Mouse (Mus musculus) forebrain, postnatal 0 days (tissue): Measurements from ENCODE around the gene Mpl. TPM values are rescaled to one million over a fixed set of nuclear protein-coding genes. Genes with fewer than 3 reads are reported as not detected.

Source experiments
- ATAC-seq: fragments of 200-750 bp; cut with Nextera tagmentation; 2 replicates; pipeline ENCODE4 v1.8.0; 2017; ENCODE audit warnings: mild to moderate bottlenecking, moderate library complexity
- DNase-seq: peaks from one replicate; pipeline ENCODE4 v3.0.0-alpha.2; 2015
- H3K27ac ChIP-seq: fragments of 300-500 bp; sonication (generic); 2 replicates; pipeline ENCODE4 v1.5.1; 2014; ENCODE audit warnings: low read depth, mild to moderate bottlenecking, antibody characterized with exemption, low read length, moderate library complexity, mixed read lengths
- H3K27me3 ChIP-seq: fragments of 300-500 bp; sonication (generic); 2 replicates; pipeline ENCODE4 v1.6.1; 2014; ENCODE audit warnings: mild to moderate bottlenecking, low read length, mixed read lengths; ENCODE audit not compliant: insufficient read depth
- H3K36me3 ChIP-seq: fragments of 300-500 bp; sonication (generic); 2 replicates; pipeline ENCODE4 v1.6.1; 2014; ENCODE audit warnings: mild to moderate bottlenecking, moderate library complexity; ENCODE audit not compliant: insufficient read depth
- H3K4me1 ChIP-seq: fragments of 300-500 bp; sonication (generic); 2 replicates; pipeline ENCODE4 v1.6.1; 2014; ENCODE audit warnings: antibody characterized with exemption; ENCODE audit not compliant: insufficient read depth
- H3K4me2 ChIP-seq: fragments of 300-500 bp; sonication (generic); 2 replicates; pipeline ENCODE4 v1.6.1; 2014; ENCODE audit warnings: low read depth, mild to moderate bottlenecking, moderate library complexity
- H3K4me3 ChIP-seq: fragments of 300-500 bp; sonication (generic); 2 replicates; pipeline ENCODE4 v1.5.1; 2014; ENCODE audit warnings: low read depth, low read length, mixed read lengths
- H3K9ac ChIP-seq: fragments of 300-500 bp; sonication (generic); 2 replicates; pipeline ENCODE4 v1.6.1; 2014; ENCODE audit warnings: mild to moderate bottlenecking
- H3K9me3 ChIP-seq: fragments of 300-500 bp; sonication (generic); 2 replicates; pipeline ENCODE4 v1.6.1; 2016; ENCODE audit warnings: low read length
- CTCF ChIP-seq: sonication (generic); IDR thresholded peaks from 2 replicates; pipeline ENCODE4 v1.5.1; 2016; ENCODE audit warnings: antibody characterized with exemption, control low read depth, low read depth
- WGBS: fragments of 180-500 bp; shearing (Covaris S2); extraction: QIAGEN DNeasy Blood & Tissue Kit; methylation state at CpG from one replicate; pipeline ENCODE4 v1.1.7; 2014; 5-methylcytosine and 5-hydroxymethylcytosine counted together
- polyA plus RNA-seq: library from polyadenylated mRNA; unstranded; fragments of >200 nt; fragmentation: Nextera tagmentation; extraction: Ambion mirVana; gene quantifications from 2 replicates; pipeline ENCODE4 v1.2.1, GENCODE M21; 2015
- total RNA-seq: library from RNA; depleted of rRNA; stranded (reverse); fragments of >200 nt; gene quantifications from 2 replicates; pipeline ENCODE4 v1.2.3, GENCODE M21; 2014; rRNA removed

The Mpl gene
- total RNA-seq = not detected in 2 replicates
- 0.10 TPM in 1 of 2 replicates, not detected in the other for polyA plus RNA-seq

GRCm38 (mm10) chr4:118457345-118457975 lies at the start of gene Mpl:
TSS of gene Mpl (minus strand) at chr4:118457513.
- Histone ChIP-seq H3K9me3 (no peaks in the 10 kb centered on the region), H3K27ac (no peak within 1 kb of the TSS), H3K4me2 (no peak within 1 kb of the TSS), H3K4me3 (no peak within 1 kb of the TSS), H3K36me3 (no peaks in the 10 kb centered on the region), H3K9ac (no peak within 1 kb of the TSS), H3K4me1 (no peaks in the 10 kb centered on the region), H3K27me3 (no peaks in the 10 kb centered on the region)
- WGBS = 75% methylated on average over 9 of the region's 9 CpGs
- no peak for DNase-seq
- no peak for TF ChIP-seq CTCF
- ATAC-seq = no peak

DNA sequence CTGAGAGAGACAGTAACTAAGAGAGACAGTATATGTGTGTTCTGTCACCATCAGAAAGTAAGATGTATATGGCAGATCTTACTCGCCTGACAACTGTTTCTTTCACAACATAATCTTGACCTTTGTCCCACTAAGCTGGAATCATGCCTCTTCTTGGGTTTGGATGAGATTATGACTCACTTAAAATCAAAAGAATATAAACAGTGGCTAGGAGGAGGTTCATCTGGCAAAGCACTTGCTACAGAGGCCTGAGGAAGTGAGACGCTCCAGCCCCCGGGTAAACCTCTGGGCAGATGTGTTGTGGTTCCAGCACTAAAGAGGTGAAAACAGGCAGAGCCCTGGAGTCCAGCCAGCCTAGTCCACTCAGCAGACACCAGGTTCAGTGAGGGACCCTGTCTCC lies 48.2 kb upstream of the Mpl start:
- no peak for ATAC-seq
- H3K4me2 ChIP-seq = no peak overlapping the region
- H3K4me3 ChIP-seq = no peak overlapping the region
- DNase-seq = no peak
- 76% methylated on average over 3 of the region's 3 CpGs for WGBS
- no peaks in the 10 kb centered on the region for H3K36me3 ChIP-seq
- no peaks in the 10 kb centered on the region for H3K9me3 ChIP-seq
- H3K27me3 ChIP-seq = no peaks in the 10 kb centered on the region
- H3K4me1 ChIP-seq = no peaks in the 10 kb centered on the region
- no peak overlapping the region for H3K9ac ChIP-seq
- no peak overlapping the region for H3K27ac ChIP-seq
- TF ChIP-seq CTCF = no peak

- Histone ChIP-seq H3K36me3 (no peaks in the 10 kb centered on the region), H3K27me3 (no peaks in the 10 kb centered on the region), H3K4me1 (no peaks in the 10 kb centered on the region), H3K9ac (no peak overlapping the region), H3K27ac (no peak overlapping the region), H3K4me3 (no peak overlapping the region), H3K4me2 (no peak overlapping the region), H3K9me3 (no peaks in the 10 kb centered on the region)
- ATAC-seq (no peak), DNase-seq (no peak)
- WGBS = 72% methylated on average over 9 of the region's 9 CpGs
- no peak for TF ChIP-seq CTCF
Observed at GRCm38 (mm10) chr4:118500792-118501191, 43.5 kb upstream of the Mpl start.

DNA sequence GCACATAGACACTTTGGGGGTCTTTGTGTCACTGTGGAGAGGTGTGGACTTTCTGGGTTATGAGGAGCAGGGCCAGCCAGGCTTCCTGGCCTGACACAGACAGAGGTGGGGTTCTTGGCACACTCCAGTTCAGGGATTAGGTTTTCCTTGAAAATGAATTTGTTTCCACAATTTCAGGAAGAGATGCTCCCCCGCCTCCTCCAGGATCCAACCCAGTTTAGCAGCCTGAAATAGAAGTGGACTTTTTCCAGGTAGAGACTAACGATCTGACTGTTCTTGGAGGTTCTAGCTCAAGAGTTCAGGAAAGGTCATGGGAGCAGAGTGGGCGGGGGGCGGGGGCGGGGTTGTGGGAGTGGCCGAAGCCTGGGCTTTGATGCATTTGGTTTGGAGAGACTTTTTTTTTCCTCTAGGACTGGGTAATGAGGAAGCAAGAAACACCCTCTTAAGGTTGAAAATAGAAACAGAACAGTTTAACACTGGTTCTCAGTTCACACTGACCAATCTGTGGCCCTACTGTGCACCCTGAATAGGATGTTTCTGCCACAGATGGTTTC lies 42.9 kb upstream of the Mpl start:
- Histone ChIP-seq H3K9me3 (no peaks in the 10 kb centered on the region), H3K36me3 (no peaks in the 10 kb centered on the region), H3K9ac (no peak overlapping the region), H3K4me2 (no peak overlapping the region), H3K27me3 (no peaks in the 10 kb centered on the region), H3K4me1 (no peaks in the 10 kb centered on the region), H3K4me3 (no peak overlapping the region), H3K27ac (no peak overlapping the region)
- DNase-seq (no peak), ATAC-seq (no peak)
- no peak for TF ChIP-seq CTCF
- 67% methylated on average over 6 of the region's 6 CpGs for WGBS

DNA sequence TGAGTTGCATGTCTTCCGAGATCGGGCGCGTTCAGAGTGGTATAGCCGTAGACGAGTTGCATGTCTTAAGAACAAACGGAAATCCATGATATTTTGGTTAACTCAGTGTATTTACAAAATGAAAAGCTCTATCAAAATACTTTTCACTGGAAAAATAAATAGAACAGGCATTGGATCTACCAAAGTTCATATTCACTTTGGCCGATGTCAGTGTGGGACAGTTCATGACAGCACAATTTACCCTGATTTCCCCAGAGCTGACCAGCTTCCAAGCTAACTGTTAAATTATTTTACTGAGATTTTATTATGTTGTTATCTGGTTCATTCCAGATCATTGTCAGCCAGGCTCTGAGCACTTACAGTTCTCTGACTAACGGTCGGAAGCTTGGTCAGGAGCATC lies 33.1 kb upstream of the Mpl start:
- DNase-seq = no peak
- no peaks in the 10 kb centered on the region for H3K27me3 ChIP-seq

DNA sequence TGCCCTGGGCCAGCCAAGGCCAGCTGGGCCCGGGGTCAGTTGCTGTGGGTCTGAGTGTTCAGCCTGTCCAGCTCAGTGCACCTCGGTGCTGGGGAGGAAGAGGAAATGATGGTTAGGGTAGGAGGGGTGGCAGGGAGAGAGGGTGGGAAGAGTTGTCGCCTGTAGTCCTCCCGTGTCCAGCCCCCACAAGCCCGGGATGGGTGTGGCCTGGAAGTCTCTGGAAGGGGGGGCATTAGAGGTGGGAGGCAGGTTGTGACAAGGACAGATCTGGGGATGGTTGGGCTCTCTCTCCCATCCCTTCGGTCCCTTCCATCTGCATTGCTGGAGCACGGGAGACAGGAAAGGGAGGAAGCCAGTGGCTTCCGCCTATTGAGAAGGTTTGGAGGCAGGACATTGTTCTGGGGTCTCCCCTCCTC lies 32.4 kb upstream of the Mpl start, which contains the start of gene Tie1:
Gene Tie1, minus strand, starts transcription at position 345 of the 416 bp plus-strand sequence.
- ATAC-seq = no peak
- no peak for DNase-seq

More for the DNA sequence above, 33.1 kb upstream of the Mpl start:
- WGBS = 90% methylated on average over 10 of the region's 10 CpGs
- TF ChIP-seq CTCF = no peak
- Histone ChIP-seq H3K4me1 (no peaks in the 10 kb centered on the region), H3K9me3 (no peaks in the 10 kb centered on the region), H3K9ac (no peak overlapping the region), H3K4me3 (no peak overlapping the region), H3K27ac (no peak overlapping the region), H3K36me3 (no peaks in the 10 kb centered on the region), H3K4me2 (no peak overlapping the region)
- no peak for ATAC-seq

DNA sequence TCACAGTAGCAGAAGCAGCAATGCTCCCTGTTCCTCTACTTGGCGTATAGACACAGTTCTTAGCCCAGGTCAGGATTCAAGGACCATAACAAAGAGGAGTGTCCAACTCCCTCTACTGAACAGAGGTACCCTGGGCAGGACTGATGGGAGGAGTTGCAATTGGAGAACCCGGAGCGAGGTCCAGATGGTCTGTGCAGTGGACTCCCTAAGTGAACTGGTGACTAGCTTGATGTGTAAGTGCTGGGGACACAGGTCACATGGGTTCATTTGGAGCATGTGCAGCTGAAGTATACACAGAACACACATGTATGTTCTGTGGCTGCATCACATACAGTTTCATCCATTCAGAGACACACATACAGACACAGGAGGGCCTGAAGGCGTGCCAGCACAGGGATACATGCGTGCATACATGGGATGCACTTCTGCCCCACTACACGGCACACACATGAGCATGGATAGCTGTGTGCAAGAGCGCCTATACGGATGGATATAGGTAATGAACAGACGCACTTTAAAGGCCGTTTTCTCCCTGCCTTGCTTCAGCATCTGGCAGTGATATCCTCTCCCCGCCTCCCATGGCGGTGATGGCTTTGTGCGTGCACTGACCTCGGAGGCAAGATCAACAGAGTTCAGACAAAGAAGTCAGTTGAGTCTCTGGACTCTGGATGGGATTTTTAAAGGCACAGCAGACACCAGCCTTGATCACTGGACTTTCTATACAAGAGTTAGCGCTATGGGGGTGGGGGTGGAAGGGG lies 19.6 kb upstream of the Mpl start:
- no peak overlapping the region for H3K4me3 ChIP-seq
- no peaks in the 10 kb centered on the region for H3K4me1 ChIP-seq
- no peak overlapping the region for H3K4me2 ChIP-seq
- TF ChIP-seq CTCF = no peak
- 53% methylated on average over 15 of the region's 15 CpGs for WGBS
- ATAC-seq = no peak
- H3K9me3 ChIP-seq = no peaks in the 10 kb centered on the region
- no peaks in the 10 kb centered on the region for H3K27me3 ChIP-seq
- H3K27ac ChIP-seq = no peak overlapping the region
- no peaks in the 10 kb centered on the region for H3K36me3 ChIP-seq
- H3K9ac ChIP-seq = no peak overlapping the region
- no peak for DNase-seq

More for the DNA sequence above, 32.4 kb upstream of the Mpl start, which contains the start of gene Tie1:
- Histone ChIP-seq H3K9me3 (no peaks in the 10 kb centered on the region), H3K9ac (no peak within 1 kb of the TSS), H3K36me3 (no peaks in the 10 kb centered on the region), H3K4me2 (no peak within 1 kb of the TSS), H3K4me3 (no peak within 1 kb of the TSS), H3K27me3 (no peaks in the 10 kb centered on the region), H3K27ac (no peak within 1 kb of the TSS), H3K4me1 (no peaks in the 10 kb centered on the region)
- WGBS = 90% methylated on average over 8 of the region's 8 CpGs
- TF ChIP-seq CTCF = no peak
